Mouse (Mus musculus) retina, adult 2 months (tissue): Measurements from ENCODE around the gene Fbxo2.
"Not testable (repeated sequence)": the region's sequence is repeated elsewhere in the genome, so short reads cannot be mapped to it uniquely, and the experiment has no call there.

Experiments
- DNase-seq: peaks from one replicate; pipeline ENCODE4 v3.0.0-alpha.2; 2012; ENCODE audit warnings: low read depth, low spot score

Fbxo2 gene

GRCm38 (mm10) chr4:148174495-148174862 is 14.1 kb downstream of the Fbxo2 start:
- no peak for DNase-seq

- not testable (repeated sequence) for DNase-seq
Measured at GRCm38 (mm10) chr4:148176603-148177002, 16.2 kb downstream of the Fbxo2 start.

- no peak for DNase-seq
Measured at GRCm38 (mm10) chr4:148177716-148178115, 17.3 kb downstream of the Fbxo2 start.

GRCm38 (mm10) chr4:148181483-148181882 is 21.1 kb downstream of the Fbxo2 start:
- DNase-seq = no peak

GRCm38 (mm10) chr4:148182363-148182762 is 21.9 kb downstream of the Fbxo2 start:
- DNase-seq = no peak

GRCm38 (mm10) chr4:148184564-148184963 is 24.1 kb downstream of the Fbxo2 start:
- no peak for DNase-seq

GRCm38 (mm10) chr4:148185819-148186218 is 25.4 kb downstream of the Fbxo2 start:
- DNase-seq = no peak

- DNase-seq = not testable (repeated sequence)
Measured at GRCm38 (mm10) chr4:148188767-148189166, 28.3 kb downstream of the Fbxo2 start.

- DNase-seq = no peak
Measured at GRCm38 (mm10) chr4:148192707-148193245, 32.4 kb downstream of the Fbxo2 start.

GRCm38 (mm10) chr4:148194400-148194799 is 34.0 kb downstream of the Fbxo2 start:
- DNase-seq = no peak

- DNase-seq = no peak
Measured at GRCm38 (mm10) chr4:148198721-148199120, 38.3 kb downstream of the Fbxo2 start.

- DNase-seq = no peak
Measured at GRCm38 (mm10) chr4:148203557-148203956, 43.1 kb downstream of the Fbxo2 start.

GRCm38 (mm10) chr4:148204061-148204872 is 43.8 kb downstream of the Fbxo2 start:
- no peak for DNase-seq

GRCm38 (mm10) chr4:148204873-148205232 is 44.4 kb downstream of the Fbxo2 start:
- no peak for DNase-seq

- DNase-seq = no peak
Measured at GRCm38 (mm10) chr4:148214460-148215136, 54.2 kb downstream of the Fbxo2 start.

GRCm38 (mm10) chr4:148215264-148215900 is 55.0 kb downstream of the Fbxo2 start:
- no peak for DNase-seq
